Mouse (Mus musculus) layer of hippocampus, postnatal 10 days (tissue): ENCODE results near the gene C1qtnf4. TPM values are rescaled to one million over a fixed set of nuclear protein-coding genes. Genes with fewer than 3 reads are reported as not detected.

Source experiments
- DNase-seq, 2 experiments: peaks; one replicate each; pipeline ENCODE4 v3.0.0; 2021; ENCODE audit warnings: low spot score in 2 of 2
- total RNA-seq, 2 experiments: library from RNA; stranded (reverse); gene quantifications; 2 replicates each; pipeline ENCODE4 v1.2.3; 2021

Gene C1qtnf4
- total RNA-seq, 2 experiments from 2014 or later: 157 to 186 TPM

GRCm38 (mm10) chr2:90922636-90923035 is 37.0 kb downstream of the C1qtnf4 start:
- DNase-seq: no peak

GRCm38 (mm10) chr2:90928566-90928965 is 42.9 kb downstream of the C1qtnf4 start:
- DNase-seq: no peak

- no peak for DNase-seq
These were observed 46.2 kb downstream of the C1qtnf4 start for GRCm38 (mm10) chr2:90931829-90932228.

- DNase-seq: no peak
These were observed 46.6 kb downstream of the C1qtnf4 start for GRCm38 (mm10) chr2:90932273-90932672.

- no peak for DNase-seq
These were observed 52.7 kb downstream of the C1qtnf4 start for GRCm38 (mm10) chr2:90938362-90938761.

- no peak for DNase-seq
These were observed 54.1 kb downstream of the C1qtnf4 start for GRCm38 (mm10) chr2:90939750-90940149.

Other genes starting within 250 kb of the C1qtnf4 start
- gene Nup160, start 208.6 kb upstream of the C1qtnf4 start, total RNA-seq: 10 to 100 TPM; 17.6 to 20.2 TPM
- gene Fnbp4, start 140.5 kb upstream of the C1qtnf4 start, total RNA-seq: 10 to 100 TPM; 72.0 to 87.7 TPM
- gene Agbl2, start 103.1 kb upstream of the C1qtnf4 start, total RNA-seq: 1 to 10 TPM in 1 of 2 experiments, under 1 TPM in 1; 0.45 to 1.0 TPM
- 100 to 1,000 TPM; 141 to 156 TPM for gene Mtch2, start 38.7 kb upstream of the C1qtnf4 start, total RNA-seq
- 10 to 100 TPM; 30.9 to 34.9 TPM for gene Kbtbd4, start 18.9 kb downstream of the C1qtnf4 start, total RNA-seq
- 100 to 1,000 TPM; 224 to 227 TPM for gene Ndufs3, start 19.0 kb downstream of the C1qtnf4 start, total RNA-seq
- 100 to 1,000 TPM; 109 to 116 TPM for gene Celf1, start 54.5 kb downstream of the C1qtnf4 start, total RNA-seq
- gene Rapsn, start 149.8 kb downstream of the C1qtnf4 start, total RNA-seq: under 1 TPM in 1 of 2 experiments, not detected in 1; 0.57 TPM
- gene Psmc3, start 168.1 kb downstream of the C1qtnf4 start, total RNA-seq: 100 to 1,000 TPM; 190 to 221 TPM
- gene Slc39a13, start 184.6 kb downstream of the C1qtnf4 start, total RNA-seq: 10 to 100 TPM; 26.4 to 28.9 TPM
- 1 to 10 TPM; 4.5 to 6.0 TPM for gene Spi1, start 196.5 kb downstream of the C1qtnf4 start, total RNA-seq
- under 1 TPM; 0.38 to 0.55 TPM for gene Mybpc3, start 232.3 kb downstream of the C1qtnf4 start, total RNA-seq